Mouse (Mus musculus) embryo, embryonic 10.5 days (tissue): ENCODE results near the gene Olfr1046.
"Not testable (repeated sequence)": the region's sequence is repeated elsewhere in the genome, so short reads cannot be mapped to it uniquely, and the experiment has no call there.

ENCODE experiments used
- DNase-seq: peaks from one replicate; pipeline ENCODE4 v3.0.0-alpha.2; 2015; ENCODE audit warnings: low spot score

Gene Olfr1046

GRCm38 (mm10) chr2:86219214-86219613 is at the start of gene Olfr1046:
TSS of gene Olfr1046 (minus strand) at chr2:86219314.
- no peak for DNase-seq

- DNase-seq: not testable (repeated sequence)
These were observed 39.1 kb upstream of the Olfr1046 start, which contains the start of gene Olfr1049 for GRCm38 (mm10) chr2:86258228-86258627. TSS of gene Olfr1049 (minus strand) at chr2:86258328.

GRCm38 (mm10) chr2:86240189-86240588 is 21.1 kb upstream of the Olfr1046 start, which contains the start of gene Olfr1048:
TSS of gene Olfr1048 (minus strand) at chr2:86240289.
- no peak for DNase-seq

GRCm38 (mm10) chr2:86231301-86231700 is 12.2 kb upstream of the Olfr1046 start, which contains the start of gene Olfr1047:
TSS of gene Olfr1047 (minus strand) at chr2:86231401.
- DNase-seq: no peak

GRCm38 (mm10) chr2:86202909-86203308 is 16.2 kb downstream of the Olfr1046 start, which contains the start of gene Olfr1045:
TSS of gene Olfr1045 (minus strand) at chr2:86203009.
- no peak for DNase-seq

GRCm38 (mm10) chr2:86195863-86196262 is 23.3 kb downstream of the Olfr1046 start:
- DNase-seq: no peak

- no peak for DNase-seq
These were observed 33.5 kb downstream of the Olfr1046 start, which contains the start of gene Olfr52 for GRCm38 (mm10) chr2:86185583-86185982. TSS of gene Olfr52 (minus strand) at chr2:86185683.

- DNase-seq: no peak
These were observed 39.2 kb downstream of the Olfr1046 start for GRCm38 (mm10) chr2:86179950-86180349.

- no peak for DNase-seq
These were observed 41.4 kb downstream of the Olfr1046 start, which contains the start of gene Olfr1044 for GRCm38 (mm10) chr2:86177720-86178119. TSS of gene Olfr1044 (minus strand) at chr2:86177820.

GRCm38 (mm10) chr2:86175422-86175821 is 43.7 kb downstream of the Olfr1046 start:
- DNase-seq: not testable (repeated sequence)

GRCm38 (mm10) chr2:86167422-86167821 is 51.7 kb downstream of the Olfr1046 start, which contains the start of gene Olfr1043:
TSS of gene Olfr1043 (minus strand) at chr2:86167522.
- no peak for DNase-seq
